In the genomic region with DNA sequence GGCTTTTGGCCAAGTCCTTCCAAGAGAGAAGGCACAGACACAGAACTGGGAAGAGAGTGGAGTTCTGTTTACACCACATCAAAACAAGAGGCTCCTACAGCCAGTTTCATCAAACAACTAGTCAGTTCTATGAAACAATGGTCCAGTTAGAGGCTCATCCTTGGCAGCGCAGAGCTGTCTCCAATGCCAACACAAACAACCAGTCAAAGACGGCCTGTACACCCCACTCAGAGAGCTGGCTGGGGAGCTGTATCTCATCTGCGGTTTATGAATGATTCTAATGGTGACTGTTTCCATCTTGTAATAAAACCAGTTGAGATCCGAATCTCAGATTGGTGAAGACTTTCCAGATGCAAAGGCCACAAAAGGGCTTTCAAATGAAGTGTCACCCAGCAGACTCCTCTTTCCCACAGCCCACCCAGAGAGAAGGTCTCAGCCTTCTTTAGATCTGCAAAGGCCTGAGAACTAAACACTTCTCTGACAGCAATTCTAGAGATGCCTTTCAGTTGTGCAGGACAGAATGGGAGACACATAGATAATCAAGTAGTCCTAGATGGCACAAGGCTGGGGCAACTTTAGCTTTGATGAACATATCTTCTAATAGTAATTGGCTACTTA, we compare ENCODE assay signal across 10 mouse cellular contexts.
DNase-seq lines count a peak whose midpoint lies in the region; ATAC-seq and TF ChIP-seq lines count a peak whose summit lies in the region.
"Had no signal": no experiment of that assay in that cellular context is flagged by ENCODE, and none has a peak within 500 bp of the region (broad histone marks: within the 10 kb centered on the region; RNA-seq: fewer than 3 reads in every experiment).

No protein-coding gene starts in this region.

- H3K4me2 ChIP-seq in lung, postnatal 0 days (replicated peaks; ENCODE audit: low read depth, low read length), result no peak overlapping the region
- H3K4me2 ChIP-seq: neural tube, embryonic 13.5 days had no signal

- no peaks in the 10 kb centered on the region for H3K27me3 ChIP-seq in lung, postnatal 0 days (replicated peaks; ENCODE audit: insufficient read depth, low read length)
- H3K27me3 ChIP-seq: neural tube, embryonic 13.5 days had no signal

- H3K4me1 ChIP-seq in lung, postnatal 0 days (ENCODE audit: insufficient read depth, low read depth, low read length), result no peaks in the 10 kb centered on the region
- H3K4me1 ChIP-seq: neural tube, embryonic 13.5 days had no signal

- DNase-seq in left cerebral cortex, adult 9 months (ENCODE audit: low spot score in 2 of 2), result peak; percentile 10 to 33
- DNase-seq in left cerebral cortex, postnatal 36 days (ENCODE audit: low spot score in 2 of 2), result no peak
- peak; percentile 23 for DNase-seq in cerebellum, adult 9-10 months
- DNase-seq in lung, postnatal 0 days (ENCODE audit: low spot score), result no peak
- DNase-seq in kidney, adult 18-20 months, result no peak
- DNase-seq in gastrocnemius, postnatal 36 days, result no peak
- DNase-seq: adrenal gland, postnatal 36 days had no signal

- intact Hi-C loops in left cerebral cortex, postnatal 36 days (cut with DNase I), result no loop called here
- intact Hi-C loops in gastrocnemius, postnatal 36 days (cut with DNase I), result no loop called here

- TF ChIP-seq EP300 in lung, postnatal 0 days (IDR thresholded peaks at IDR 0.05), result no peak

- no peaks in the 10 kb centered on the region for H3K36me3 ChIP-seq in lung, postnatal 0 days (ENCODE audit: insufficient read depth, low read length)
- H3K36me3 ChIP-seq: neural tube, embryonic 13.5 days had no signal

- 64% methylated on average over 4 of the region's 4 CpGs for WGBS in lung, postnatal 0 days

- TF ChIP-seq CTCF in lung, postnatal 0 days (IDR thresholded peaks at IDR 0.05), result no peak

- H3K27ac ChIP-seq in lung, postnatal 0 days (ENCODE audit: low read length), result no peak overlapping the region
- H3K27ac ChIP-seq: neural tube, embryonic 13.5 days had no signal

- no peaks in the 10 kb centered on the region for H3K9me3 ChIP-seq in lung, postnatal 0 days (ENCODE audit: low read length)
- H3K9me3 ChIP-seq: neural tube, embryonic 13.5 days had no signal

- no peak overlapping the region for H3K9ac ChIP-seq in lung, postnatal 0 days (replicated peaks; ENCODE audit: low read depth)
- H3K9ac ChIP-seq: neural tube, embryonic 13.5 days had no signal

- peak; percentile 49; the same call in 1 of the 2 replicates for ATAC-seq in cerebellum, adult (ENCODE audit: insufficient number of reproducible peaks, low FRiP score, low TSS enrichment)
- peak; percentile 32; the same call in 1 of the 2 replicates for ATAC-seq in lung, postnatal 0 days
- no peak for ATAC-seq in granulocyte monocyte progenitor cell, adult 5-6 weeks (replicated peaks; ENCODE audit: poor library complexity, severe bottlenecking)

- H3K4me3 ChIP-seq in lung, postnatal 0 days (ENCODE audit: low read depth, low read length), result no peak overlapping the region
- H3K4me3 ChIP-seq: neural tube, embryonic 13.5 days had no signal

Comparison
In these comparisons a context has a peak if more than half of its experiments do, and no peak if none do; other contexts are left out.
1. DNase-seq: peak in left cerebral cortex, adult 9 months (2 of 2) and cerebellum, adult 9-10 months (single experiment); none in left cerebral cortex, postnatal 36 days (0 of 2), lung, postnatal 0 days (single experiment), kidney, adult 18-20 months (single experiment) and gastrocnemius, postnatal 36 days (0 of 2).